Mouse (Mus musculus) liver, embryonic 14.5 days (tissue): ENCODE measurements at regions not wholly inside any gene's neighbourhood (a gene's known extent, or its start where the extent isn't known, plus 50 kb on each side); places are given as distances from the start of the nearest gene placed in this dataset.

Experiments
- CTCF ChIP-seq: IDR thresholded peaks from 2 replicates; pipeline ENCODE4 v1.5.1; 2016; ENCODE audit warnings: antibody characterized with exemption, low read depth, control low read depth
- EP300 ChIP-seq: IDR thresholded peaks from 2 replicates; pipeline ENCODE4 v1.6.1; 2016; ENCODE audit warnings: antibody characterized with exemption, low read depth

GRCm38 (mm10) chr1:55890511-55891151 is 484.9 kb downstream of the Plcl1 start:
- no peak for TF ChIP-seq EP300
- peak; percentile 24; the same call in 1 of the 2 replicates for TF ChIP-seq CTCF
